Mouse (Mus musculus): ENCODE data around the gene Pkn3. TPM values are rescaled to one million over a fixed set of nuclear protein-coding genes. Genes with fewer than 3 reads are reported as not detected.
A peak's percentile ranks its signal among the peaks of the same experiment; 100 is the strongest.

Pkn3 gene
- polyA plus RNA-seq, 1 experiment = 2.2 TPM

- Histone ChIP-seq H3K27ac (ENCODE audit: insufficient read depth, low read length) (no peak overlapping the region), H3K4me1 (ENCODE audit: control insufficient read depth, insufficient read depth, low read length) (no peaks in the 10 kb centered on the region), H3K4me3 (ENCODE audit: insufficient read depth, low read length) (no peak overlapping the region)
- TF ChIP-seq POLR2A (IDR thresholded peaks at IDR 0.05; ENCODE audit: extremely low read depth, insufficient read depth, low read length) (no peak), CTCF (IDR thresholded peaks at IDR 0.05; ENCODE audit: extremely low read depth, insufficient read depth, low read length) (no peak)
Observed at GRCm38 (mm10) chr2:30108260-30108659, 30.8 kb downstream of the Pkn3 start.

GRCm38 (mm10) chr2:30111500-30111899 lies 34.0 kb downstream of the Pkn3 start:
- TF ChIP-seq POLR2A (IDR thresholded peaks at IDR 0.05; ENCODE audit: extremely low read depth, insufficient read depth, low read length) (no peak), CTCF (IDR thresholded peaks at IDR 0.05; ENCODE audit: extremely low read depth, insufficient read depth, low read length) (no peak)
- Histone ChIP-seq H3K4me1 (ENCODE audit: control insufficient read depth, insufficient read depth, low read length) (no peaks in the 10 kb centered on the region), H3K4me3 (ENCODE audit: insufficient read depth, low read length) (no peak overlapping the region), H3K27ac (ENCODE audit: insufficient read depth, low read length) (no peak overlapping the region)

GRCm38 (mm10) chr2:30112564-30112963 lies 35.1 kb downstream of the Pkn3 start:
- Histone ChIP-seq H3K4me3 (ENCODE audit: insufficient read depth, low read length) (no peak overlapping the region), H3K4me1 (ENCODE audit: control insufficient read depth, insufficient read depth, low read length) (no peaks in the 10 kb centered on the region), H3K27ac (ENCODE audit: insufficient read depth, low read length) (no peak overlapping the region)
- no peak for TF ChIP-seq POLR2A (IDR thresholded peaks at IDR 0.05; ENCODE audit: extremely low read depth, insufficient read depth, low read length)
- TF ChIP-seq CTCF (IDR thresholded peaks at IDR 0.05; ENCODE audit: extremely low read depth, insufficient read depth, low read length) = no peak

GRCm38 (mm10) chr2:30119641-30120051 lies 42.2 kb downstream of the Pkn3 start:
- no peak overlapping the region for H3K4me3 ChIP-seq (ENCODE audit: insufficient read depth, low read length)
- TF ChIP-seq POLR2A (IDR thresholded peaks at IDR 0.05; ENCODE audit: extremely low read depth, insufficient read depth, low read length) = no peak
- TF ChIP-seq CTCF (IDR thresholded peaks at IDR 0.05; ENCODE audit: extremely low read depth, insufficient read depth, low read length) = no peak
- H3K27ac ChIP-seq (ENCODE audit: insufficient read depth, low read length) = peak overlapping the region; percentile 63
- H3K4me1 ChIP-seq (ENCODE audit: control insufficient read depth, insufficient read depth, low read length) = peaks cover 14% of the 10 kb centered on the region

GRCm38 (mm10) chr2:30120269-30120668 lies 42.8 kb downstream of the Pkn3 start:
- H3K4me1 ChIP-seq (ENCODE audit: control insufficient read depth, insufficient read depth, low read length) = peaks cover 16% of the 10 kb centered on the region
- peak overlapping the region; percentile 38; the same call in 1 of the 2 replicates for H3K27ac ChIP-seq (ENCODE audit: insufficient read depth, low read length)
- no peak for TF ChIP-seq POLR2A (IDR thresholded peaks at IDR 0.05; ENCODE audit: extremely low read depth, insufficient read depth, low read length)
- no peak for TF ChIP-seq CTCF (IDR thresholded peaks at IDR 0.05; ENCODE audit: extremely low read depth, insufficient read depth, low read length)
- H3K4me3 ChIP-seq (ENCODE audit: insufficient read depth, low read length) = no peak overlapping the region

- peaks cover 16% of the 10 kb centered on the region for H3K4me1 ChIP-seq (ENCODE audit: control insufficient read depth, insufficient read depth, low read length)
- peak overlapping the region; percentile 80 for H3K4me3 ChIP-seq (ENCODE audit: insufficient read depth, low read length)
- no peak for TF ChIP-seq CTCF (IDR thresholded peaks at IDR 0.05; ENCODE audit: extremely low read depth, insufficient read depth, low read length)
- no peak for TF ChIP-seq POLR2A (IDR thresholded peaks at IDR 0.05; ENCODE audit: extremely low read depth, insufficient read depth, low read length)
- H3K27ac ChIP-seq (ENCODE audit: insufficient read depth, low read length) = no peak overlapping the region
Observed at GRCm38 (mm10) chr2:30122766-30123165, 45.3 kb downstream of the Pkn3 start.

GRCm38 (mm10) chr2:30123729-30124471 lies 46.4 kb downstream of the Pkn3 start:
- Histone ChIP-seq H3K4me1 (ENCODE audit: control insufficient read depth, insufficient read depth, low read length) (peaks cover 14% of the 10 kb centered on the region), H3K27ac (ENCODE audit: insufficient read depth, low read length) (peak overlapping the region; percentile 95), H3K4me3 (ENCODE audit: insufficient read depth, low read length) (peak overlapping the region; percentile 80)
- no peak; the same call in 1 of the 2 replicates for TF ChIP-seq POLR2A (IDR thresholded peaks at IDR 0.05; ENCODE audit: extremely low read depth, insufficient read depth, low read length)
- no peak for TF ChIP-seq CTCF (IDR thresholded peaks at IDR 0.05; ENCODE audit: extremely low read depth, insufficient read depth, low read length)

GRCm38 (mm10) chr2:30124472-30125274 lies 47.2 kb downstream of the Pkn3 start, which contains the start of gene Zer1:
TSS of gene Zer1 (minus strand) at chr2:30124585.
- H3K4me1 ChIP-seq (ENCODE audit: control insufficient read depth, insufficient read depth, low read length) = peaks cover 11% of the 10 kb centered on the region
- TF ChIP-seq POLR2A (IDR thresholded peaks at IDR 0.05; ENCODE audit: extremely low read depth, insufficient read depth, low read length) (peak; percentile 90; the same call in 1 of the 2 replicates), CTCF (IDR thresholded peaks at IDR 0.05; ENCODE audit: extremely low read depth, insufficient read depth, low read length) (no peak)
- peak within 1 kb of the TSS; percentile 80 for H3K4me3 ChIP-seq (ENCODE audit: insufficient read depth, low read length)
- peak within 1 kb of the TSS; percentile 95 for H3K27ac ChIP-seq (ENCODE audit: insufficient read depth, low read length)

GRCm38 (mm10) chr2:30128789-30129188 lies 51.3 kb downstream of the Pkn3 start:
- TF ChIP-seq POLR2A (IDR thresholded peaks at IDR 0.05; ENCODE audit: extremely low read depth, insufficient read depth, low read length) (no peak), CTCF (IDR thresholded peaks at IDR 0.05; ENCODE audit: extremely low read depth, insufficient read depth, low read length) (peak; percentile 41; the same call in 1 of the 2 replicates)
- no peak overlapping the region for H3K27ac ChIP-seq (ENCODE audit: insufficient read depth, low read length)
- peaks cover 2% of the 10 kb centered on the region; the same call in 1 of the 2 replicates for H3K4me1 ChIP-seq (ENCODE audit: control insufficient read depth, insufficient read depth, low read length)
- H3K4me3 ChIP-seq (ENCODE audit: insufficient read depth, low read length) = no peak overlapping the region

All from cortical plate, adult 2 months (tissue).